Mouse (Mus musculus): ENCODE measurements around the gene Nup210. TPM values are rescaled to one million over a fixed set of nuclear protein-coding genes. Genes with fewer than 3 reads are reported as not detected.
A peak's percentile ranks its signal among the peaks of the same experiment; 100 is the strongest.

Gene Nup210
- polyA plus RNA-seq, 1 experiment from 2014 or later = 37.4 TPM

DNA sequence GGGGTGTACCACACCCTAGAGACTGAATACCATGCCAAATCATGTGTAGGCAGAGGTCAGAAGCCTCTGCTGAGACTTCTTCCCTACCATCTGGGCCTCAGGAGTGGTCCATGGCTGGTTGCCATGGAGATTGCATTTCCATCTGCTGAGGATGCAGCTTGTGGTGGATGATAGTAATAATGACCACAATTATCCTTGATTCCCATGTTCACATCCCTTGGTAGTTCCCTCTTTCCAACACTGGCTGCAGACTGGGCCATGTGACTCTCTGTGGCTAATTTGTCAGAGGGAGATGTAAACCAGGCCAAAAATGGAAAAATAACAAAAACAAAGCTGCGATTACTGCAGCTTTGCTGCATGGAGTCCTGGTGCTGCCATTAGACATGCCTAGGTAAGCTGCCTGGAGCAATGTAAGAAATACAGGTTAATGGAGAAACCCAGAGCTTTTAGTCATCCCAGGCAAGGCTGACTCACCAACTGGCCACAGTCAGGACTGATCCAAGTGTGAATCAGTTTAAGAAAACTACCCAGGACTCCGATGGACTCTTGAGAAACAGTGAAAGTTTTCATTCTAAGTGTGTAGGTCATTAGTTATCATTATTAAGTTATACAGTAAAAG lies 30.6 kb upstream of the Nup210 start:
- 80% methylated on average over 2 of the region's 2 CpGs for WGBS
- H3K27ac ChIP-seq (ENCODE audit: low read depth, low read length) = peak overlapping the region; percentile 81
- H3K27me3 ChIP-seq (ENCODE audit: control insufficient read depth, insufficient read depth, low read length) = no peaks in the 10 kb centered on the region
- H3K4me2 ChIP-seq (ENCODE audit: low read depth, low read length, severe bottlenecking) = 0 out of 2 replicates have a peak overlapping the region, but pooled peaks have one; percentile 11
- ATAC-seq (replicated peaks; ENCODE audit: low FRiP score) = peak; percentile 80
- no peak overlapping the region for H3K4me3 ChIP-seq (ENCODE audit: low read depth, low read length)
- DNase-seq (ENCODE audit: low spot score) = no peak
- peaks cover 7% of the 10 kb centered on the region; the same call in 1 of the 2 replicates for H3K4me1 ChIP-seq (replicated peaks; ENCODE audit: control insufficient read depth, insufficient read depth, low read length)
- no peak overlapping the region for H3K9ac ChIP-seq (ENCODE audit: low read length)
- no peaks in the 10 kb centered on the region for H3K9me3 ChIP-seq (ENCODE audit: control insufficient read depth, low read length)
- no peaks in the 10 kb centered on the region for H3K36me3 ChIP-seq (ENCODE audit: control insufficient read depth, insufficient read depth, low read length)

DNA sequence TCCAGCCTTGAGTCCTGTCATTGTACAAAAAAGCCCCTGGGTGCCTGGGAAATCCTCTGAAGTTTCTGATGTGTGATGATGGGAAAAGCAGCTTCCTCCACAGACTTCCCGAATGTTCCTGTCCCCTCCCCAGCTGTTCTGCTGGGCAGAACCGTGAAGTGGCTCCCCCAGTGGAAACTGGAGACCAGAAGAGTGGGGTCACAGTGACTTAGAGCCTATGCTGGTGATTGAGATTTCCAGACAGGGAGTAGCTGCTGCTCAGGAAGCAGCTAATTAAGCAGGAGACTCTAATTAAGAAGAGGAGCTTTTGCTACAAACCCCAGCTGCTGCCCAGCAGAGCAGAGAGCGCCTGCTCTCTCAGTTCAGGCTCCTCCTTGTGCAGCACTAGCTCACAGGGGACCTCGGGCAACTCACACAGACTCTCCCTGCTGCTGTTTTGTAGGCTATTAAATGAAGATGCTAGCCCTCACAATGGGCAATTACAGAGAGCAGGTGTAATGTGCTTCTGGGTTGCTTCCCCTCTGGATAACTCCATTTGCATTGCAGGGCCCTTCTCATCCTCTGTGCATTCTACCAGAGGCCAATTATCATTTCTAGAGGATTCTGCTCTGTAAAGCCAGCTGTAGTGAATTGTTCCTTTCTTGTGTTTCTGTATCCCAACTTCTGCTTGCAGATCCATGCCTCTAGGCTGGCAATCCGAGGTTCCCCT lies 30.0 kb upstream of the Nup210 start:
- ATAC-seq (replicated peaks; ENCODE audit: low FRiP score) (peak; percentile 88), DNase-seq (ENCODE audit: low spot score) (peak; percentile 64)
- Histone ChIP-seq H3K9me3 (ENCODE audit: control insufficient read depth, low read length) (no peaks in the 10 kb centered on the region), H3K4me3 (ENCODE audit: low read depth, low read length) (no peak overlapping the region), H3K27ac (ENCODE audit: low read depth, low read length) (peak overlapping the region; percentile 81), H3K27me3 (ENCODE audit: control insufficient read depth, insufficient read depth, low read length) (no peaks in the 10 kb centered on the region), H3K36me3 (ENCODE audit: control insufficient read depth, insufficient read depth, low read length) (no peaks in the 10 kb centered on the region), H3K4me2 (ENCODE audit: low read depth, low read length, severe bottlenecking) (no peak overlapping the region), H3K9ac (ENCODE audit: low read length) (peak overlapping the region; percentile 24; the same call in 1 of the 2 replicates), H3K4me1 (replicated peaks; ENCODE audit: control insufficient read depth, insufficient read depth, low read length) (peaks cover 7% of the 10 kb centered on the region; the same call in 1 of the 2 replicates)
- WGBS = 20% methylated on average over 5 of the region's 5 CpGs

DNA sequence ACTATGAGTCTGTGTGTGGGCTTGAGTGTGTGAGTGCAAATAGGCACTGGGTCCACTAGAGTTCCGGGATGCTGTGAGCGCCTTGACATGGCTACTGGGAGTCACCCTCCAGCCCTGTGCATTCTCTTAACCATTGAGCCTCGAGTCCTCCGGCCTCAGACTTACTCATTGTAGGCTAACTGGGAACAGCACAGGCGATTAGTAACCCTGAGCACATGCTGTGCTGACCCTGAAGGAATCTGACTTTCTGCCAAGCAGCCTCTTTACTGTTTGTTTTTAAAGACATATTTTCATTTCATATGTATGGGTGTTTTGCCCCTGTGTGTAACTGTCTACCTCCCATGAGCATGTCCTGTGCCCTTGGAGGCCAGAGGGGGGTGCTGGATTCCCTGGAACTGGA lies 28.9 kb upstream of the Nup210 start:
- Histone ChIP-seq H3K36me3 (ENCODE audit: control insufficient read depth, insufficient read depth, low read length) (no peaks in the 10 kb centered on the region), H3K27me3 (ENCODE audit: control insufficient read depth, insufficient read depth, low read length) (no peaks in the 10 kb centered on the region), H3K4me2 (ENCODE audit: low read depth, low read length, severe bottlenecking) (no peak overlapping the region), H3K4me3 (ENCODE audit: low read depth, low read length) (no peak overlapping the region), H3K27ac (ENCODE audit: low read depth, low read length) (peak overlapping the region; percentile 81), H3K9me3 (ENCODE audit: control insufficient read depth, low read length) (no peaks in the 10 kb centered on the region), H3K4me1 (replicated peaks; ENCODE audit: control insufficient read depth, insufficient read depth, low read length) (peaks cover 7% of the 10 kb centered on the region; the same call in 1 of the 2 replicates), H3K9ac (ENCODE audit: low read length) (no peak overlapping the region)
- ATAC-seq (replicated peaks; ENCODE audit: low FRiP score) (no peak), DNase-seq (ENCODE audit: low spot score) (no peak)
- 77% methylated on average over 5 of the region's 5 CpGs for WGBS

DNA sequence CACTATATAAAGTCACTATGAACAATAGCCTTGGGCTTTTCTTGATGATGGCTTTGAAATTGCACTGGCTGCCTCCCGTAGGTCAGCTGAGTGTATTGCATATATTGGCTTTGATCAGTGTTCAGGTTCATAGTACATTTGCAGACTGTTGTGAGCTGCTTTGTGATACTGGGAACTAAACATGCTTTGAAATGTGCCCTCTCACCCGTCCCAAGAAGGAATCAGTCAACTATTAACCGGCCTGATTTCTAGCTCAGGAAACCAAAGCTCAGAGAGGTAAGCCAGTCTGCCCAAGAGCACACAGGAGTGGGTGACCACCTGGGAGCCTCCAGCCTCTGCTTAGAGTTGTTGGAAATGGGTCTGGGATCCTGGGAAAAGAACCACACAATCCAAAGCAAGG lies 28.4 kb upstream of the Nup210 start:
- no peak overlapping the region for H3K9ac ChIP-seq (ENCODE audit: low read length)
- H3K9me3 ChIP-seq (ENCODE audit: control insufficient read depth, low read length) = no peaks in the 10 kb centered on the region
- ATAC-seq (replicated peaks; ENCODE audit: low FRiP score) (no peak), DNase-seq (ENCODE audit: low spot score) (no peak)
- H3K4me2 ChIP-seq (ENCODE audit: low read depth, low read length, severe bottlenecking) = no peak overlapping the region
- H3K4me3 ChIP-seq (ENCODE audit: low read depth, low read length) = no peak overlapping the region
- no peaks in the 10 kb centered on the region for H3K36me3 ChIP-seq (ENCODE audit: control insufficient read depth, insufficient read depth, low read length)
- no peak overlapping the region for H3K27ac ChIP-seq (ENCODE audit: low read depth, low read length)
- no peaks in the 10 kb centered on the region for H3K27me3 ChIP-seq (ENCODE audit: control insufficient read depth, insufficient read depth, low read length)
- H3K4me1 ChIP-seq (replicated peaks; ENCODE audit: control insufficient read depth, insufficient read depth, low read length) = peaks cover 7% of the 10 kb centered on the region; the same call in 1 of the 2 replicates
- 72% methylated on average over 3 of the region's 3 CpGs for WGBS

DNA sequence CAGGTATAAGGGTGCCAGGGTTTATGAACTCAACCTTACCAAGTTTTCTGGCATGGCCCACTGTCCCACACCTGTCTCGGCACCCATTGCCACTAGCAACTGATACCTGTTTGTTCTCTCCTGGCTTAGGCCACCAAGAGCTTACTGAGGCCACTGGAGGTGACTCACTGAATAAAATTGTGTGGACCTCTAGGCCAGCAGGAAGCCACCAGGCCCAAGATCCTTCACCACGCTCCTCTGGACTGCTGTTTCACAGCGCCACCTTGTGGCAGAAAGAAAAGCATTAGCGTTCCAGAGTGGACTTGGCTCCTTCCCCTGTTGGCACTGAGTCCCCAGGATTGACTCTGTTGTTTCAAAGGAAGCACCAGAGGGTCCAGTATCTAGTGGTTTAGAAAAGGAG lies 23.2 kb upstream of the Nup210 start:
- ATAC-seq (replicated peaks; ENCODE audit: low FRiP score) (no peak), DNase-seq (ENCODE audit: low spot score) (peak; percentile 81)
- H3K9ac ChIP-seq (ENCODE audit: low read length) = no peak overlapping the region
- H3K4me2 ChIP-seq (ENCODE audit: low read depth, low read length, severe bottlenecking) = no peak overlapping the region
- H3K4me3 ChIP-seq (ENCODE audit: low read depth, low read length) = no peak overlapping the region
- H3K27ac ChIP-seq (ENCODE audit: low read depth, low read length) = no peak overlapping the region
- no peaks in the 10 kb centered on the region for H3K36me3 ChIP-seq (ENCODE audit: control insufficient read depth, insufficient read depth, low read length)
- H3K27me3 ChIP-seq (ENCODE audit: control insufficient read depth, insufficient read depth, low read length) = no peaks in the 10 kb centered on the region
- H3K4me1 ChIP-seq (replicated peaks; ENCODE audit: control insufficient read depth, insufficient read depth, low read length) = no peaks in the 10 kb centered on the region
- H3K9me3 ChIP-seq (ENCODE audit: control insufficient read depth, low read length) = no peaks in the 10 kb centered on the region
- 31% methylated on average over 4 of the region's 4 CpGs for WGBS

DNA sequence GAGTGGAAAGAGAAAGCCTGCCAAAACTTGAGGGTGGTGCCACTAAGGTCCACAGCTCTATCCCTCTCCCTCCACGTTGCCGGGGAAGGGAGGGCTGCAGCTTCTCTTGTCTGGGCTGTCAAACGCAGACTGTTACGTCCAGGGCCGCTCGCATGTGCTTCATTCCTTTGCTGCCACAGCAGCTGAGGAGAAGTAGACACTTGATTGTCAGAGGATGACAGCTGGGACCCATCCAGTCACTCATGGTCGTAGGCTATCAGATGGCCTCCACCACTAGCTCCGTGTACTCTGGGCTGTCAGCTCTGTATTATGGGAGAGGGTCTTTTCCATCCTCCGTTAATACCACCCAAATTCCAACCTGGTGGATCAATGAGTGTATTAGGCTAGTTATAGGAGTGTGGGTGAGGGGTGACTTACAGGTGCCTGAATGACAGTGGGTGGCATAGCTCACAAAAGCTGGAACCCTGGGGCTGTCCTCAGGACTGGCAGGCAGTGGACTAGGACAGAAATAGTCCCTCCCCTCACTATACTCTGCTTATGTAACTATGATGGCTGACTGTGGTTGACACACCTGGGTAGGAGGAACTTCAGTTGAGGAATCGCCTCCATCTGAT lies 20.8 kb upstream of the Nup210 start:
- H3K27me3 ChIP-seq (ENCODE audit: control insufficient read depth, insufficient read depth, low read length) = no peaks in the 10 kb centered on the region
- H3K27ac ChIP-seq (ENCODE audit: low read depth, low read length) = no peak overlapping the region
- no peak overlapping the region for H3K4me2 ChIP-seq (ENCODE audit: low read depth, low read length, severe bottlenecking)
- no peak overlapping the region for H3K4me3 ChIP-seq (ENCODE audit: low read depth, low read length)
- WGBS = 83% methylated on average over 10 of the region's 10 CpGs
- no peaks in the 10 kb centered on the region for H3K4me1 ChIP-seq (replicated peaks; ENCODE audit: control insufficient read depth, insufficient read depth, low read length)
- no peaks in the 10 kb centered on the region for H3K36me3 ChIP-seq (ENCODE audit: control insufficient read depth, insufficient read depth, low read length)
- DNase-seq (ENCODE audit: low spot score) (no peak), ATAC-seq (replicated peaks; ENCODE audit: low FRiP score) (no peak)
- H3K9ac ChIP-seq (ENCODE audit: low read length) = no peak overlapping the region
- H3K9me3 ChIP-seq (ENCODE audit: control insufficient read depth, low read length) = no peaks in the 10 kb centered on the region

DNA sequence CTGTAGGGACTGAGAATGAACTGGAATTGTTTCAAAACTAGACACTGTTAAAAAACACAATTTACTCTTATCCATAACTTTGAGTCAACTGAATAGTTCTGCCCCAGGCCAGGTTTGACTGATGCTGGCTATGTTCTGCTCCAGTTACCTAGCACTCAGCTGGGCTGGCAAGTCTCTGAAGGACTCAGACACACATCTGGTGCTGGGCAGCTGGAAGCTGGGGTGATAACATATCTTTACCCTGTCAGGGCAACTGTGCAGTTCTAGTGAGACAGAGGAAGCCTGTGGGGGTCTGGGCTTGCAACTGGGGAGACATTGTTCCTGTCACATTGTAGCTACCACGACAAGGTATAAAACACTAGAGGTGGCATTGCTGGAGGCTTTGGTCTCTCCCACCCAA lies 14.2 kb upstream of the Nup210 start:
- WGBS = 58% methylated on average over 1 of the region's 1 CpGs
- Histone ChIP-seq H3K4me1 (replicated peaks; ENCODE audit: control insufficient read depth, insufficient read depth, low read length) (no peaks in the 10 kb centered on the region), H3K9ac (ENCODE audit: low read length) (no peak overlapping the region), H3K9me3 (ENCODE audit: control insufficient read depth, low read length) (no peaks in the 10 kb centered on the region; the same call in 1 of the 2 replicates), H3K36me3 (ENCODE audit: control insufficient read depth, insufficient read depth, low read length) (no peaks in the 10 kb centered on the region), H3K4me2 (ENCODE audit: low read depth, low read length, severe bottlenecking) (no peak overlapping the region), H3K27ac (ENCODE audit: low read depth, low read length) (no peak overlapping the region), H3K4me3 (ENCODE audit: low read depth, low read length) (no peak overlapping the region), H3K27me3 (ENCODE audit: control insufficient read depth, insufficient read depth, low read length) (no peaks in the 10 kb centered on the region)
- DNase-seq (ENCODE audit: low spot score) (no peak), ATAC-seq (replicated peaks; ENCODE audit: low FRiP score) (no peak)

DNA sequence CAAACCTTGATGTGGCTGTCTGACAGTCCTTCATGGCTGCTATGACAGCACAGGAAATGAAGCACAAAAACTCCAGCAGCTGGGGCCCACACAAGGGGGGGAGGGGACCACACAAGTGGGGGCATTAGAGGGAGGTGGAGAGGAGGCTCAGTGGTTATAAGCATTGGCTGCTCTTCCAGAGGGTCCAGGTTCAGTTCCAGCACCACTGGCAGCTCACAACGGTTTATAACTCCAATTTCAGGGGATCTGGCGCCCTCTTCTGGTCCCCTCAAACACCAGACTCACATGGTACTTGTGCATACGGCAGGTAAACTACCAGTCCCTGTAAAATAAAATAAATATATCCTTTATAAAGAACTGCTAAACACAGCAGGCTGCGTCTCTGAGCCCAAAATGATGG lies 12.4 kb upstream of the Nup210 start:
- DNase-seq (ENCODE audit: low spot score) = no peak

More for the DNA sequence above, 12.4 kb upstream of the Nup210 start:
- no peak overlapping the region for H3K4me3 ChIP-seq (ENCODE audit: low read depth, low read length)
- no peaks in the 10 kb centered on the region for H3K36me3 ChIP-seq (ENCODE audit: control insufficient read depth, insufficient read depth, low read length)
- WGBS = 55% methylated on average over 4 of the region's 4 CpGs
- H3K9ac ChIP-seq (ENCODE audit: low read length) = no peak overlapping the region
- no peaks in the 10 kb centered on the region for H3K27me3 ChIP-seq (ENCODE audit: control insufficient read depth, insufficient read depth, low read length)
- no peak for ATAC-seq (replicated peaks; ENCODE audit: low FRiP score)
- no peaks in the 10 kb centered on the region; the same call in 1 of the 2 replicates for H3K9me3 ChIP-seq (ENCODE audit: control insufficient read depth, low read length)
- no peak overlapping the region for H3K27ac ChIP-seq (ENCODE audit: low read depth, low read length)
- H3K4me2 ChIP-seq (ENCODE audit: low read depth, low read length, severe bottlenecking) = no peak overlapping the region
- no peaks in the 10 kb centered on the region for H3K4me1 ChIP-seq (replicated peaks; ENCODE audit: control insufficient read depth, insufficient read depth, low read length)
